Mouse (Mus musculus) MEL (cell line): ENCODE measurements around the gene 9630041A04Rik. TPM values are rescaled to one million over a fixed set of nuclear protein-coding genes. Genes with fewer than 3 reads are reported as not detected.

ENCODE experiments used
- DNase-seq: peaks from one replicate; pipeline ENCODE4 v3.0.0; 2011; ENCODE audit warnings: low read depth, low spot score
- H3K27ac ChIP-seq: 2 replicates; pipeline ENCODE4 v1.5.1; 2012; ENCODE audit warnings: low read depth, mild to moderate bottlenecking, control low read depth, low read length, moderate library complexity; ENCODE audit not compliant: control insufficient read depth
- H3K27me3 ChIP-seq, 2 experiments: fragments of 150-350 bp in 1 of 2; sonication (generic) in 1 of 2; 2 replicates each; pipeline ENCODE4 v1.6.1; 2012; ENCODE audit warnings: low read length in 2 of 2, mild to moderate bottlenecking in 2 of 2, improper control_type of control experiment in 1 of 2, moderate library complexity in 1 of 2; ENCODE audit not compliant: insufficient read depth in 2 of 2, control insufficient read depth in 1 of 2
- H3K36me3 ChIP-seq, 2 experiments: 2 replicates each; pipeline ENCODE4 v1.6.1; 2012 to 2014; ENCODE audit warnings: low read length in 2 of 2, improper control_type of control experiment in 1 of 2, inconsistent platforms in 1 of 2, mild to moderate bottlenecking in 1 of 2; ENCODE audit not compliant: insufficient read depth in 2 of 2, control insufficient read depth in 1 of 2
- H3K4me1 ChIP-seq, 2 experiments: fragments of 150-350 bp in 1 of 2; sonication (generic) in 1 of 2; 2 replicates each; pipeline ENCODE4 v1.6.1; 2012; ENCODE audit warnings: low read length in 2 of 2, improper control_type of control experiment in 1 of 2, mild to moderate bottlenecking in 1 of 2; ENCODE audit not compliant: insufficient read depth in 2 of 2, control insufficient read depth in 1 of 2
- H3K4me3 ChIP-seq, 2 experiments: fragments of 150-350 bp in 1 of 2; sonication (generic) in 1 of 2; 2 replicates each; pipeline ENCODE4 v1.5.1; 2012; ENCODE audit warnings: low read depth in 2 of 2, low read length in 2 of 2, mild to moderate bottlenecking in 2 of 2, moderate library complexity in 2 of 2, control low read depth in 1 of 2, improper control_type of control experiment in 1 of 2; ENCODE audit not compliant: control insufficient read depth in 1 of 2, insufficient read depth in 1 of 2
- H3K79me2 ChIP-seq: 2 replicates; pipeline ENCODE4 v1.6.1; 2012; ENCODE audit warnings: mild to moderate bottlenecking, low read length, moderate library complexity; ENCODE audit not compliant: control insufficient read depth, poor library complexity, insufficient read depth
- H3K9ac ChIP-seq: 2 replicates; pipeline ENCODE4 v1.6.1; 2012; ENCODE audit warnings: low read depth, mild to moderate bottlenecking, control low read depth, low read length, moderate library complexity; ENCODE audit not compliant: control insufficient read depth, poor library complexity, severe bottlenecking
- H3K9me3 ChIP-seq: fragments of 150-350 bp; sonication (generic); replicated peaks from 2 replicates; pipeline ENCODE4 v1.6.1; 2012; ENCODE audit warnings: mild to moderate bottlenecking, low read length, improper control_type of control experiment, moderate library complexity; ENCODE audit not compliant: insufficient read depth
- E2F4 ChIP-seq: IDR thresholded peaks from 2 replicates; pipeline ENCODE4 v1.6.1; 2011; ENCODE audit warnings: low read depth, low read length, improper control_type of control experiment, borderline replicate concordance
- ELF1 ChIP-seq: IDR thresholded peaks from 2 replicates; pipeline ENCODE4 v1.6.1; 2014; ENCODE audit warnings: low read depth, mild to moderate bottlenecking, inconsistent platforms, low read length, improper control_type of control experiment, moderate library complexity
- ETS1 ChIP-seq: IDR thresholded peaks from 2 replicates; pipeline ENCODE4 v1.6.1; 2012; ENCODE audit warnings: low read depth, mild to moderate bottlenecking, inconsistent platforms, low read length, improper control_type of control experiment, moderate library complexity
- JUND ChIP-seq: IDR thresholded peaks from 2 replicates; pipeline ENCODE4 v1.6.1; 2011; ENCODE audit warnings: low read depth, mild to moderate bottlenecking, improper control_type of control experiment, low read length
- MAX ChIP-seq: IDR thresholded peaks from 2 replicates; pipeline ENCODE4 v1.6.1; 2011; ENCODE audit warnings: low read length, improper control_type of control experiment
- MAZ ChIP-seq: IDR thresholded peaks from 2 replicates; pipeline ENCODE4 v1.6.1; 2012; ENCODE audit warnings: low read depth, mild to moderate bottlenecking, inconsistent platforms, low read length, improper control_type of control experiment
- MEF2A ChIP-seq: IDR thresholded peaks from 2 replicates; pipeline ENCODE4 v1.6.1; 2014; ENCODE audit warnings: low read depth, mild to moderate bottlenecking, inconsistent platforms, low read length, improper control_type of control experiment; ENCODE audit not compliant: poor library complexity, insufficient replicate concordance, severe bottlenecking; ENCODE audit errors: extremely low read depth
- MXI1 ChIP-seq: IDR thresholded peaks from 2 replicates; pipeline ENCODE4 v1.6.1; 2011; ENCODE audit warnings: mild to moderate bottlenecking, low read depth, low read length, improper control_type of control experiment
- POLR2A ChIP-seq, 2 experiments: IDR thresholded peaks; 2 replicates each; pipeline ENCODE4 v1.6.1; 2011 to 2012; ENCODE audit warnings: low read length in 2 of 2, mild to moderate bottlenecking in 2 of 2, control low read depth in 1 of 2, improper control_type of control experiment in 1 of 2, low read depth in 1 of 2, moderate library complexity in 1 of 2; ENCODE audit not compliant: control insufficient read depth in 1 of 2, insufficient read depth in 1 of 2, poor library complexity in 1 of 2
- POLR2AphosphoS5 ChIP-seq: IDR thresholded peaks from 2 replicates; pipeline ENCODE4 v1.6.1; 2012; ENCODE audit warnings: low read depth, borderline replicate concordance, mild to moderate bottlenecking, inconsistent platforms, low read length, moderate library complexity, mixed read lengths
- RAD21 ChIP-seq: IDR thresholded peaks from 2 replicates; pipeline ENCODE4 v1.6.1; 2011; ENCODE audit warnings: mild to moderate bottlenecking, low read depth, low read length, improper control_type of control experiment
- SIN3A ChIP-seq: IDR thresholded peaks from 2 replicates; pipeline ENCODE4 v1.6.1; 2012; ENCODE audit warnings: low read length, improper control_type of control experiment, inconsistent platforms
- SMC3 ChIP-seq: IDR thresholded peaks from 2 replicates; pipeline ENCODE4 v1.6.1; 2011; ENCODE audit warnings: low read depth, low read length, improper control_type of control experiment
- TAL1 ChIP-seq: IDR thresholded peaks from 2 replicates; pipeline ENCODE4 v1.6.1; 2012; ENCODE audit warnings: mild to moderate bottlenecking, inconsistent platforms, low read length, moderate library complexity, mixed read lengths
- TCF12 ChIP-seq: IDR thresholded peaks from 2 replicates; pipeline ENCODE4 v1.6.1; 2014; ENCODE audit warnings: low read depth, mild to moderate bottlenecking, inconsistent platforms, low read length, improper control_type of control experiment, moderate library complexity
- USF1 ChIP-seq: IDR thresholded peaks from 2 replicates; pipeline ENCODE4 v1.6.1; 2014; ENCODE audit warnings: low read depth, mild to moderate bottlenecking, inconsistent platforms, low read length, improper control_type of control experiment, moderate library complexity
- USF2 ChIP-seq, 2 experiments: IDR thresholded peaks; 2 replicates each; pipeline ENCODE4 v1.6.1; 2011 to 2012; ENCODE audit warnings: improper control_type of control experiment in 2 of 2, low read length in 2 of 2, borderline replicate concordance in 1 of 2, inconsistent platforms in 1 of 2, low read depth in 1 of 2, mild to moderate bottlenecking in 1 of 2; ENCODE audit not compliant: insufficient read depth in 1 of 2
- ZKSCAN1 ChIP-seq: IDR thresholded peaks from 2 replicates; pipeline ENCODE4 v1.6.1; 2012; ENCODE audit warnings: low read depth, mild to moderate bottlenecking, inconsistent platforms, low read length, improper control_type of control experiment, moderate library complexity
- ZMIZ1 ChIP-seq: IDR thresholded peaks from 2 replicates; pipeline ENCODE4 v1.6.1; 2012; ENCODE audit warnings: low read depth, mild to moderate bottlenecking, inconsistent platforms, low read length, improper control_type of control experiment, moderate library complexity
- polyA plus RNA-seq, 2 experiments: library from polyadenylated mRNA; stranded (reverse) in 1 of 2; unstranded in 1 of 2; fragments of >175 nt in 1 of 2; fragments of >200 nt in 1 of 2; gene quantifications; 2 replicates each; pipeline versions ENCODE4 v1.2.1 to v1.2.4; 2012; ENCODE audit warnings: low replicate concordance in 2 of 2, low read depth in 1 of 2; ENCODE audit not compliant: insufficient read length in 2 of 2, insufficient read depth in 1 of 2, missing spikeins in 1 of 2
- total RNA-seq: library from RNA; depleted of rRNA; stranded (reverse); fragments of 300-350 nt; gene quantifications from 2 replicates; pipeline ENCODE4 v1.2.3, GENCODE M21; 2012

Gene 9630041A04Rik
- total and polyA plus RNA-seq, 3 experiments, result not detected

- Histone ChIP-seq H3K27ac (no peak overlapping the region), H3K79me2 (no peaks in the 10 kb centered on the region), H3K4me3 (no peak overlapping the region), H3K36me3 (no peaks in the 10 kb centered on the region), H3K4me1 (no peaks in the 10 kb centered on the region)
- DNase-seq, result no peak
- TF ChIP-seq ZKSCAN1, result no peak
- TF ChIP-seq, all 39 proteins: peak for 0
- Histone ChIP-seq H3K9ac (no peak overlapping the region), H3K9me3 (no peaks in the 10 kb centered on the region), H3K27me3 (no peaks in the 10 kb centered on the region)
Observed at GRCm38 (mm10) chr9:101940182-101940581, 78.5 kb downstream of the 9630041A04Rik start.

GRCm38 (mm10) chr9:101942058-101942669 is 80.5 kb downstream of the 9630041A04Rik start:
- Histone ChIP-seq H3K9ac (no peak overlapping the region), H3K27ac (no peak overlapping the region), H3K36me3 (no peaks in the 10 kb centered on the region), H3K4me3 (no peak overlapping the region), H3K79me2 (no peaks in the 10 kb centered on the region), H3K4me1 (no peaks in the 10 kb centered on the region), H3K9me3 (no peaks in the 10 kb centered on the region), H3K27me3 (no peaks in the 10 kb centered on the region)
- TF ChIP-seq MEF2A (no peak), E2F4 (no peak), ELF1 (no peak), MXI1 (no peak), SIN3A (no peak)
- DNase-seq, result no peak

- Histone ChIP-seq H3K9ac (no peak overlapping the region), H3K36me3 (no peaks in the 10 kb centered on the region), H3K79me2 (no peaks in the 10 kb centered on the region), H3K27me3 (no peaks in the 10 kb centered on the region), H3K4me1 (no peaks in the 10 kb centered on the region), H3K4me3 (no peak overlapping the region), H3K27ac (no peak overlapping the region), H3K9me3 (no peaks in the 10 kb centered on the region)
- TF ChIP-seq SIN3A, result no peak
- TF ChIP-seq E2F4, result no peak
- TF ChIP-seq MAX, result no peak
- no peak for TF ChIP-seq MXI1
- TF ChIP-seq SMC3, result no peak
- no peak for TF ChIP-seq RAD21
- no peak for TF ChIP-seq ETS1
- no peak for TF ChIP-seq USF1
- TF ChIP-seq USF2 (IDR thresholded peaks at IDR 0.05; ENCODE audit: borderline replicate concordance in 1 of 2, insufficient read depth in 1 of 2, low read depth in 1 of 2, low read length in 2 of 2), result no peak
- TF ChIP-seq ELF1, result no peak
- TF ChIP-seq TAL1, result no peak
- TF ChIP-seq ZKSCAN1, result no peak
- TF ChIP-seq POLR2A (IDR thresholded peaks at IDR 0.05; ENCODE audit: control insufficient read depth in 1 of 2, insufficient read depth in 1 of 2, low read depth in 1 of 2, low read length in 2 of 2, poor library complexity in 1 of 2), result no peak
- TF ChIP-seq TCF12, result no peak
- no peak for TF ChIP-seq POLR2AphosphoS5
- TF ChIP-seq JUND, result no peak
- no peak for TF ChIP-seq ZMIZ1
- TF ChIP-seq MAZ, result no peak
- no peak for DNase-seq
Observed at GRCm38 (mm10) chr9:101945326-101945725, 83.7 kb downstream of the 9630041A04Rik start.
